Mouse (Mus musculus): ENCODE measurements around the gene Mkrn2os. TPM values are rescaled to one million over a fixed set of nuclear protein-coding genes. Genes with fewer than 3 reads are reported as not detected.
"Not testable (repeated sequence)": the region's sequence is repeated elsewhere in the genome, so short reads cannot be mapped to it uniquely, and the experiment has no call there.

The Mkrn2os gene
- 0.15 and 0.19 TPM in 2 replicates for polyA plus RNA-seq (2014; fragmentation: Nextera tagmentation; extraction: Ambion mirVana)

DNA sequence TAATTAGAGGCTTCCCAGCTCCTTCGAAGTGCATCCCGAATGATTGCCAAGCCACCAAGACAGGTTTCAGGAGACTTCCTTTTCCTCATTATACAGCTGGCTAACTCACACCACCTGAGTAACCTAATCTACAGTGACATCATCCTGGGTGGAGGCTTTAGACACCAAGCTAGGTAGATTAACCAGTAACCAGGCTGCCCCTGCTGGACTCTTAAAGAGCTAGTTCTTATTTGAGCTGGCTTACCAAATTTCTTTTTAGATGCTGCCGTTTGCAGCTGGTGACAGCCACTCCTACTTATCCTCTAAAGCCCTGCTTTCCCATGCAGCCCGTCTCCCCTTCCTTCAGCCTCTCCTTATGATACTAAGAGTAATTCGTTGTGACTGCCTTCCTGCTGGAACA, at the start of gene Mkrn2os:
TSS of gene Mkrn2os (minus strand) at position 119 of the 400 bp plus-strand sequence.
- Histone ChIP-seq H3K9ac (ENCODE audit: low read length) (no peak within 1 kb of the TSS), H3K9me3 (ENCODE audit: control insufficient read depth, low read length) (no peaks in the 10 kb centered on the region), H3K4me1 (ENCODE audit: control insufficient read depth, insufficient read depth, low read length) (no peaks in the 10 kb centered on the region), H3K27ac (ENCODE audit: low read depth, low read length) (no peak within 1 kb of the TSS), H3K4me3 (ENCODE audit: low read depth, low read length) (no peak within 1 kb of the TSS), H3K4me2 (no peak within 1 kb of the TSS), H3K27me3 (ENCODE audit: control insufficient read depth, insufficient read depth, low read length) (no peaks in the 10 kb centered on the region), H3K36me3 (ENCODE audit: control insufficient read depth, insufficient read depth, low read length) (no peaks in the 10 kb centered on the region)
- ATAC-seq (ENCODE audit: low FRiP score) (no peak), DNase-seq (ENCODE audit: low spot score, missing footprints) (no peak)
- WGBS: 65% methylated on average over 5 of the region's 5 CpGs

DNA sequence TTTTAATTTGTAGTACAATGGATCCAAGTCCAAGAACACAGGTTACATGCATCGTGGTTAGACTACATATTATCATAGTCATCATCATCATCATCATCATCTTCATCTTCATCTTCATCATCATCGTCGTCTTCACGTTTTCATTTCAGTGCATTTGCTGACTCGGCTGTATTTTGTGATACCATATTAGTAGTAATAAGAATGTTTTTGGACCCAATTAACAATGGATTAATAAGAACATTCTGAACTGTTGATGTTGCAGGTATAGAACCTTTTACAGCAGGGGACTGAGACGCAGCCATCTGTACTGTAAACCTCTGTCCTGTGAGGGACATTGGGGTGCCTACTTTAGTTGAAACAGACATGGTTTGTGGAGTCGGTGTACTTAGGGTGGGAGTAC, 45.8 kb upstream of the Mkrn2os start:
- H3K4me3 ChIP-seq (ENCODE audit: low read depth, low read length); H3K4me1 ChIP-seq (ENCODE audit: control insufficient read depth, insufficient read depth, low read length); DNase-seq (ENCODE audit: low spot score, missing footprints); H3K4me2 ChIP-seq; H3K9me3 ChIP-seq (ENCODE audit: control insufficient read depth, low read length); ATAC-seq (ENCODE audit: low FRiP score); H3K27me3 ChIP-seq (ENCODE audit: control insufficient read depth, insufficient read depth, low read length); H3K9ac ChIP-seq (ENCODE audit: low read length); H3K27ac ChIP-seq (ENCODE audit: low read depth, low read length): not testable (repeated sequence)
- H3K36me3 ChIP-seq (ENCODE audit: control insufficient read depth, insufficient read depth, low read length): peaks cover 13% of the 10 kb centered on the region
- 97% methylated on average over 7 of the region's 7 CpGs for WGBS

DNA sequence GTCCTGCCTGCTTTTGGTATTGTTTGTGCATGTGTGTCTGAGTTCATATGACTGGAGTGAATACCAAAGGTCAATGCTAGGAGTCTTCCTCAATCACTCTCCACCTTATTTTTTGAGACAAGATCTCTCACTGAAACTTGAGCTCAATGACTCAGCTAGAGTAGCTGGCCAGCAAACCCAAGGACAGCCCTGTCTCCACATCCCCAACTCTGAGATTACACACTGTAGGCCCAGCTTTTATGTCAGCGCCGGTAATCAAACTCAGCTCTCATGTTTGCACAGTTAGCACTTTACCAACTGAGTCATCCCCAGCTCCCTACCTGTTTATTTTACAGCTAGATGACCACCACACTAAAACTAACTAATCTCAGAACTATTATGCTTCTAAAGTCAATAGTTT, 41.6 kb upstream of the Mkrn2os start:
- Histone ChIP-seq H3K4me2 (no peak overlapping the region), H3K9me3 (ENCODE audit: control insufficient read depth, low read length) (no peaks in the 10 kb centered on the region), H3K27me3 (ENCODE audit: control insufficient read depth, insufficient read depth, low read length) (no peaks in the 10 kb centered on the region), H3K9ac (ENCODE audit: low read length) (no peak overlapping the region), H3K4me3 (ENCODE audit: low read depth, low read length) (no peak overlapping the region), H3K27ac (ENCODE audit: low read depth, low read length) (no peak overlapping the region), H3K36me3 (ENCODE audit: control insufficient read depth, insufficient read depth, low read length) (peaks cover 20% of the 10 kb centered on the region), H3K4me1 (ENCODE audit: control insufficient read depth, insufficient read depth, low read length) (no peaks in the 10 kb centered on the region)
- no peak for ATAC-seq (ENCODE audit: low FRiP score)
- WGBS: 92% methylated on average over 2 of the region's 2 CpGs
- DNase-seq (ENCODE audit: low spot score, missing footprints): no peak

DNA sequence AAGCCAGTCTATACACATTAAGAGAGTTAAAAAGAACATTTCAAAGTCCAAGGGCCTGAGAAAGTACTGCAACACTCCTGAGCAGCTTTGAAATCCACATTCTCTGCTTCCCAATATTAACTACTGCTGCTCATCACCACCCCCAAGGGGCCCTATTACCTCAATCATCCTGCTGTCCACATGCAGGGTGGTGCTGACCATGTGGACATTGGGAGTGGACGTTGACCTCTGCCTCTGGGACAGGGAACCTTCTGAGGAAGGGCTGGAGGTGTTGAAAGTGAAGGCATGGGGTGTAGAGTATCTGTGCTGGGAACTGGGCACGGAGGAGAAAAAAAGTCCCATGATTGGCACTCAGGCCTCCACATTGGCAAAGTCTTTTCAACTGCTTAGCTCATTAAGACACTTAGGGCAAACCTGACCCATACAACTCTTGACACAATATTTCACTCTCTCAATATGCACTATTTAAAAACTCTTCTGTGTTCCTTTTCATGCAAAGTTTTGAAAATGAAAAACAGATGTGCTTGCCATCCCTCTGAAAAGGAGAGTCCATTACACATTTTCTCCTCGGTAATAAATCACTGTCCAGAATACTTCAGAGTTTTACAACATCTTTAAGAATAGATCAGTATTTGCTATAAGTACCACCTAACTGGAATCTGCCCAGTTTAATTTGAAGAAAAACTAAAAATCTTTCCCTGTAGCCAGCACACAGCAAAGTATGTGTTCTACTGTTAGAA, 38.9 kb upstream of the Mkrn2os start:
- 82% methylated on average over 3 of the region's 3 CpGs for whole genome bisulfite sequencing
- no peak overlapping the region for H3K4me3 ChIP-seq (ENCODE audit: low read depth, low read length)
- peaks cover 19% of the 10 kb centered on the region for H3K36me3 ChIP-seq (ENCODE audit: control insufficient read depth, insufficient read depth, low read length)
- no peak overlapping the region for H3K4me2 ChIP-seq
- no peaks in the 10 kb centered on the region for H3K9me3 ChIP-seq (ENCODE audit: control insufficient read depth, low read length)
- ATAC-seq (ENCODE audit: low FRiP score) (no peak), DNase-seq (ENCODE audit: low spot score, missing footprints) (no peak)
- no peak overlapping the region for H3K27ac ChIP-seq (ENCODE audit: low read depth, low read length)
- no peaks in the 10 kb centered on the region for H3K27me3 ChIP-seq (ENCODE audit: control insufficient read depth, insufficient read depth, low read length)
- no peak overlapping the region for H3K9ac ChIP-seq (ENCODE audit: low read length)
- no peaks in the 10 kb centered on the region for H3K4me1 ChIP-seq (ENCODE audit: control insufficient read depth, insufficient read depth, low read length)

DNA sequence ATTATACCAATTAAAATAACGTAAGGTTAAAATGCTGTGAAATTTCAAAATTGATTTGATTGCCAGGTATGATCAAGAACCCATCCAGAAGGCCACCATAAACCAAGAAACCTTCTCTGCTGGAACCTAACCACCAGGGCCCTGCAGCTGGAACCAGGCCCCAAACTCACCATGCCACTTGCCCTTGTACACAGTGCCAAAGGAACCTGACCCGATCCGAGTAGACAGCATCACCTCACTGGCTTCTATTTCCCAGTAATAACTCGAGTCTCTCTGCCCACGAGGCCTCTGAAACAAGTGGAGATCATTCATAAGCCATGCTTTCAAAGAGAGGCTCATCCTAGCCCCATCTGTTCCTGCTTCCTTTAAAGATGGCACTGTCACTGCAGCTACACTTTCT, 33.7 kb upstream of the Mkrn2os start:
- WGBS: 95% methylated on average over 5 of the region's 5 CpGs
- Histone ChIP-seq H3K27ac (ENCODE audit: low read depth, low read length) (no peak overlapping the region), H3K4me3 (ENCODE audit: low read depth, low read length) (no peak overlapping the region), H3K9ac (ENCODE audit: low read length) (no peak overlapping the region), H3K36me3 (ENCODE audit: control insufficient read depth, insufficient read depth, low read length) (peaks cover 26% of the 10 kb centered on the region), H3K9me3 (ENCODE audit: control insufficient read depth, low read length) (no peaks in the 10 kb centered on the region), H3K4me1 (ENCODE audit: control insufficient read depth, insufficient read depth, low read length) (no peaks in the 10 kb centered on the region), H3K27me3 (ENCODE audit: control insufficient read depth, insufficient read depth, low read length) (no peaks in the 10 kb centered on the region), H3K4me2 (no peak overlapping the region)
- no peak for ATAC-seq (ENCODE audit: low FRiP score)
- no peak for DNase-seq (ENCODE audit: low spot score, missing footprints)

DNA sequence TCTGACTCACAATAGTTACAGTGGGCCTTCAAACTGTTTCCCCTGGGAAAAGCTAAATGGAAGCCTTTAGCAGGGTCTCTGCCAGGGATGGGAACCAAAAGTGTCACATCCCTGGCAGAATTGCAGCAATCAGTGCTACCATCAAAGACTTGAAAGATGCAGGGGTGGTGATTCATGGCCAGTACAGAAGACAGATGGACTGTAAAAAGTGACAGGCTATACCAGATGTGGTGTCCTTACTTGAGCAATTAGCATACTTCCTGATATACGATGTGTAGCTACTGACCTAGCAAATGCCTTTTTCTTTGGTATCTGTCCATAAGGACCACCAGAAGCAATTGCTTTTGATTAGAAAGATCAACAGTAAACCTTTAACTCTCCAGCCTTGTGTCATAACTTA, 28.6 kb upstream of the Mkrn2os start:
- Histone ChIP-seq H3K4me3 (ENCODE audit: low read depth, low read length) (no peak overlapping the region), H3K4me1 (ENCODE audit: control insufficient read depth, insufficient read depth, low read length) (no peaks in the 10 kb centered on the region), H3K9ac (ENCODE audit: low read length) (no peak overlapping the region), H3K36me3 (ENCODE audit: control insufficient read depth, insufficient read depth, low read length) (peaks cover 54% of the 10 kb centered on the region), H3K27me3 (ENCODE audit: control insufficient read depth, insufficient read depth, low read length) (no peaks in the 10 kb centered on the region), H3K9me3 (ENCODE audit: control insufficient read depth, low read length) (no peaks in the 10 kb centered on the region), H3K27ac (ENCODE audit: low read depth, low read length) (no peak overlapping the region), H3K4me2 (no peak overlapping the region)
- DNase-seq (ENCODE audit: low spot score, missing footprints) (no peak), ATAC-seq (ENCODE audit: low FRiP score) (no peak)
- WGBS: 97% methylated on average over 1 of the region's 1 CpGs

DNA sequence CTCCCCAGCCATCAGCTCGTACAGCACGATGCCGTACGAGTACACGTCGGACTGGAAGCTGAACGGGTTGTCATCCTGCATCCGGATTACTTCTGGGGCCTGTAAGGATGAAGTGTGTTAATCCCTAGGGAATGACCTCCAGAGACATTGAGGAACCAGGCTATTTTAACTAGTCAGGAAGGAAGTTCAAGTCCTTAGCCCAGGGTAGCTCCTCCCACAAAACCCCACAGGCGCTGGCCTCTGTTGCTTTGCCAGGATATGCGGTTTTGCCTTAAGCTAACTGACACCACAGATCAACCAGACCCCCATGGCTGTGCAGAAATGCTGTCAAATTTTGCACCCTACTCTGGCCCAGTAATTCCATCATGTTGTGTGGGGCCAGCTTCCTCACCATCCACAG, 27.4 kb upstream of the Mkrn2os start:
- no peak for ATAC-seq (ENCODE audit: low FRiP score)
- peaks cover 52% of the 10 kb centered on the region for H3K36me3 ChIP-seq (ENCODE audit: control insufficient read depth, insufficient read depth, low read length)
- DNase-seq (ENCODE audit: low spot score, missing footprints): no peak

DNA sequence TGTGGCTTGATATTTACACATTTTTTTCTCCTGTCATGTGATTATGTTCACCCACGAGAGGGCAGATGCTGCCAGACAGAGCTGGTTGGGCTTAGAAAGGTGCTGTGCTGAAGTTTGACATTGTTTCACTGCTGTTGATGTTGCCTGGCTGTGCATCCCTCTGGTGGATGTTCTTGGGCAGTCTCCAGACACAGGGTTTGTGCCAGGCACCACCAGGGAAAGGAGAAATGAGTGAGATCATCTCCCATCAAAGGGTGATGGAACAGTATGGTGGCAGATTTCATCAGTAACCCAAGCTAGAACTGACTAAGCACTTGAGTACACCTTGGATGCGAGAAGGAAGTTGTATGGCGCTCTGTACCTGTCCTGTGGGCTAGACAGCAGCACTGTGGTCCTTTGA, 23.6 kb upstream of the Mkrn2os start:
- Histone ChIP-seq H3K9me3 (ENCODE audit: control insufficient read depth, low read length) (no peaks in the 10 kb centered on the region), H3K27ac (ENCODE audit: low read depth, low read length) (no peak overlapping the region), H3K4me2 (no peak overlapping the region), H3K4me1 (ENCODE audit: control insufficient read depth, insufficient read depth, low read length) (no peaks in the 10 kb centered on the region), H3K4me3 (ENCODE audit: low read depth, low read length) (no peak overlapping the region), H3K27me3 (ENCODE audit: control insufficient read depth, insufficient read depth, low read length) (no peaks in the 10 kb centered on the region), H3K36me3 (ENCODE audit: control insufficient read depth, insufficient read depth, low read length) (peaks cover 43% of the 10 kb centered on the region), H3K9ac (ENCODE audit: low read length) (no peak overlapping the region)
- DNase-seq (ENCODE audit: low spot score, missing footprints) (peak; percentile 86), ATAC-seq (ENCODE audit: low FRiP score) (no peak)
- 94% methylated on average over 3 of the region's 3 CpGs for WGBS

More for the DNA sequence above, 27.4 kb upstream of the Mkrn2os start:
- no peaks in the 10 kb centered on the region for H3K4me1 ChIP-seq (ENCODE audit: control insufficient read depth, insufficient read depth, low read length)
- H3K9me3 ChIP-seq (ENCODE audit: control insufficient read depth, low read length): no peaks in the 10 kb centered on the region
- H3K4me2 ChIP-seq: no peak overlapping the region
- H3K27me3 ChIP-seq (ENCODE audit: control insufficient read depth, insufficient read depth, low read length): no peaks in the 10 kb centered on the region
- H3K27ac ChIP-seq (ENCODE audit: low read depth, low read length): no peak overlapping the region
- WGBS: 93% methylated on average over 10 of the region's 10 CpGs
- H3K4me3 ChIP-seq (ENCODE audit: low read depth, low read length): no peak overlapping the region
- H3K9ac ChIP-seq (ENCODE audit: low read length): no peak overlapping the region

DNA sequence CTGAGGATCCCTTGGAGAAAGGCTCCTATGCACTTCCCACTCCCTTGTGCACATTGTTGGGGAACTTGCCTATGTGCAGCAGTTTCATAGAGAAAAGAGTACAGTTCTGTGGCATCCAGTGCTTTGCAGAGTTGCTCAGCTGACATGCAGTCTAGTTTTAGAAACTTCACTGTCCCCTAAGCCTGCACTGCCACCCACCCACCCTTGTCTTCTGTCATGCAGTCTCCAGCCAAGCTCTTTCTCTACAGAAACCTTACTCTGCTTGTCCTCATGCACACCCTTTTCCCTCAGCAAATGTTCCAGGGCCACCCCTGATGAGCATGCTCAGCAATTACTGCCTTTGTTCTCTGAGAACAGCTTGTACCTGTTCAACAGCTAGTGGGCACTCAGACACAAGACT, 21.4 kb upstream of the Mkrn2os start:
- no peak overlapping the region for H3K4me3 ChIP-seq (ENCODE audit: low read depth, low read length)
- H3K9me3 ChIP-seq (ENCODE audit: control insufficient read depth, low read length): no peaks in the 10 kb centered on the region
- H3K27me3 ChIP-seq (ENCODE audit: control insufficient read depth, insufficient read depth, low read length): no peaks in the 10 kb centered on the region
- no peak overlapping the region for H3K9ac ChIP-seq (ENCODE audit: low read length)
- H3K36me3 ChIP-seq (ENCODE audit: control insufficient read depth, insufficient read depth, low read length): peaks cover 28% of the 10 kb centered on the region; the same call in 1 of the 2 replicates
- H3K4me1 ChIP-seq (ENCODE audit: control insufficient read depth, insufficient read depth, low read length): no peaks in the 10 kb centered on the region
- no peak overlapping the region for H3K4me2 ChIP-seq
- ATAC-seq (ENCODE audit: low FRiP score) (no peak), DNase-seq (ENCODE audit: low spot score, missing footprints) (no peak)
- no peak overlapping the region for H3K27ac ChIP-seq (ENCODE audit: low read depth, low read length)
